In genomic region chr10:21994431-21994914, GRCm38 (mm10) we compare ENCODE assay signal across 8 mouse cellular contexts.
DNase-seq lines count a peak whose midpoint lies in the region; ATAC-seq and TF ChIP-seq lines count a peak whose summit lies in the region.

No protein-coding gene starts in this region.

- no peaks in the 10 kb centered on the region for H3K27me3 ChIP-seq in Patski
- peaks cover 17% of the 10 kb centered on the region for H3K27me3 ChIP-seq in hindbrain, embryonic 12.5 days

- DNase-seq in Patski (ENCODE audit: low read depth, low spot score), result no peak
- DNase-seq in cerebellum, postnatal 10 days, result peak; percentile 99
- peak; percentile 92 to 95 for DNase-seq in frontal cortex, postnatal 10 days (ENCODE audit: low spot score in 2 of 2)
- peak; percentile 94 to 96 for DNase-seq in layer of hippocampus, postnatal 14 days (ENCODE audit: low spot score in 2 of 2)
- DNase-seq in lung, postnatal 10 days, result peak; percentile 99
- peak; percentile 94 for DNase-seq in ovary, postnatal 14 days (ENCODE audit: low spot score)
- peak; percentile 92 to 98 for DNase-seq in thymus, postnatal 10 days (ENCODE audit: low spot score in 2 of 2)

- peak overlapping the region; percentile 79 for H3K9ac ChIP-seq in hindbrain, embryonic 12.5 days

- peaks cover 16% of the 10 kb centered on the region; the same call in 1 of the 2 replicates for H3K36me3 ChIP-seq in hindbrain, embryonic 12.5 days

- ATAC-seq in Patski, result peak; percentile 92
- ATAC-seq in hindbrain, embryonic 12.5 days (ENCODE audit: low FRiP score), result peak; percentile 98

- peaks cover 20% of the 10 kb centered on the region for H3K4me1 ChIP-seq in hindbrain, embryonic 12.5 days

- in situ Hi-C loops in Patski (cut with MboI; ENCODE audit: low pct_unique_long_range_greater_than_20kb), result no loop called here

- peak overlapping the region; percentile 69 for H3K27ac ChIP-seq in hindbrain, embryonic 12.5 days

- H3K9me3 ChIP-seq in hindbrain, embryonic 12.5 days (replicated peaks), result no peaks in the 10 kb centered on the region

- peak overlapping the region; percentile 51 for H3K4me3 ChIP-seq in hindbrain, embryonic 12.5 days

- TF ChIP-seq CTCF in Patski (IDR thresholded peaks at IDR 0.05), result no peak

- under 1% methylated on average over 40 of the region's 40 CpGs for WGBS in hindbrain, embryonic 12.5 days

- H3K4me2 ChIP-seq in hindbrain, embryonic 12.5 days (replicated peaks), result peak overlapping the region; percentile 70

- CTCF ChIA-PET in Patski (lab: Charles Lee), result interaction anchor here (1.3 to 3.0 kb wide), 2 partner anchors 527 to 531 kb away, joined by 4 to 40 read pairs; no protein-coding TSS in a partner anchor

- POLR2A ChIA-PET in Patski (lab: Charles Lee), result interaction anchor here (1.0 to 1.9 kb wide), 3 partner anchors 358 to 529 kb away, joined by 3 to 14 read pairs (median 4); no protein-coding TSS in a partner anchor
